Mouse (Mus musculus) hindbrain, embryonic 16.5 days (tissue): ENCODE data around the gene Large2. TPM values are rescaled to one million over a fixed set of nuclear protein-coding genes. Genes with fewer than 3 reads are reported as not detected.

Source experiments
- ATAC-seq: fragments of 200-750 bp; cut with Nextera tagmentation; 2 replicates; pipeline ENCODE4 v1.8.0; 2017; ENCODE audit warnings: moderate TSS enrichment, moderate library complexity
- H3K27ac ChIP-seq: fragments of 300-500 bp; sonication (generic); 2 replicates; pipeline ENCODE4 v1.5.1; 2014; ENCODE audit warnings: low read depth, mild to moderate bottlenecking, control low read depth, low read length, moderate library complexity
- H3K27me3 ChIP-seq: fragments of 300-500 bp; sonication (generic); replicated peaks from 2 replicates; pipeline ENCODE4 v1.6.1; 2014; ENCODE audit warnings: low read length; ENCODE audit not compliant: control insufficient read depth, insufficient read depth
- H3K36me3 ChIP-seq: fragments of 300-500 bp; sonication (generic); 2 replicates; pipeline ENCODE4 v1.6.1; 2014; ENCODE audit warnings: mild to moderate bottlenecking, low read length, moderate library complexity, mixed read lengths; ENCODE audit not compliant: control insufficient read depth, insufficient read depth
- H3K4me1 ChIP-seq: fragments of 300-500 bp; sonication (generic); 2 replicates; pipeline ENCODE4 v1.6.1; 2014; ENCODE audit warnings: low read depth, low read length; ENCODE audit not compliant: control insufficient read depth, insufficient read depth
- H3K4me2 ChIP-seq: fragments of 300-500 bp; sonication (generic); 2 replicates; pipeline ENCODE4 v1.6.1; 2014; ENCODE audit warnings: mild to moderate bottlenecking, low read length, control low read depth, moderate library complexity
- H3K4me3 ChIP-seq: fragments of 300-500 bp; sonication (generic); 2 replicates; pipeline ENCODE4 v1.5.1; 2014; ENCODE audit warnings: mild to moderate bottlenecking, low read length, control low read depth, moderate library complexity
- H3K9ac ChIP-seq: fragments of 300-500 bp; sonication (generic); 2 replicates; pipeline ENCODE4 v1.6.1; 2014; ENCODE audit warnings: low read depth, mild to moderate bottlenecking, control low read depth, low read length, moderate library complexity
- H3K9me3 ChIP-seq: fragments of 300-500 bp; sonication (generic); 2 replicates; pipeline ENCODE4 v1.6.1; 2014; ENCODE audit warnings: mild to moderate bottlenecking, low read length, moderate library complexity; ENCODE audit not compliant: control insufficient read depth
- WGBS: fragments of 180-500 bp; shearing (Covaris S2); extraction: QIAGEN DNeasy Blood & Tissue Kit; methylation state at CpG from one replicate; pipeline ENCODE4 v1.1.7; 2014; 5-methylcytosine and 5-hydroxymethylcytosine counted together
- polyA plus RNA-seq: library from polyadenylated mRNA; unstranded; fragments of >200 nt; fragmentation: Nextera tagmentation; extraction: Ambion mirVana; gene quantifications from 2 replicates; pipeline ENCODE4 v1.2.1, GENCODE M21; 2015

Gene Large2
- polyA plus RNA-seq, 1 experiment from 2014 or later, result 1.7 TPM

DNA sequence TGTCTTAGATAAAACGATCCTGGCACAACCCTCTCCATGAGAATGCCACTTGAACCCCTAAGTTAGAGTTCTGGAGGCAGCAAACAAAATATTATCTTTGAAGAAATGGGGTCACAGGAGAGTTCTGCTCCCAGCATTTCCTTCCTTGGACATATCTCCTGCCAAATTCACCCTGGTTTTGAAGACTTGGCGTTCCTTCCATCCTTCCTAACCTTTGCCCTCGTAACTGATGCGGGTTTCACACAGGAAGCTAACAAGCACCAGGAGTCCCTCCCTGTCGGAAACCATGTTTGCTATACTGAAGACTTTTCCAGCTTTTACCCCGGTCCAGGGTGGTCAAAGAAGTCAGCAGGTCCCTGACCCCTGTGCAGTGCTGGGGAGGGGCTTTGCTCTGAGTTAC, 20.4 kb downstream of the Large2 start:
- no peak for ATAC-seq
- Histone ChIP-seq H3K36me3 (peaks cover 17% of the 10 kb centered on the region), H3K27me3 (no peaks in the 10 kb centered on the region), H3K9ac (no peak overlapping the region), H3K4me2 (no peak overlapping the region), H3K27ac (no peak overlapping the region), H3K4me1 (no peaks in the 10 kb centered on the region), H3K4me3 (no peak overlapping the region), H3K9me3 (no peaks in the 10 kb centered on the region)
- 67% methylated on average over 6 of the region's 6 CpGs for WGBS

GRCm38 (mm10) chr2:92353402-92353801, 21.3 kb downstream of the Large2 start:
- Histone ChIP-seq H3K9me3 (no peaks in the 10 kb centered on the region), H3K27ac (no peak overlapping the region), H3K4me2 (no peak overlapping the region), H3K4me1 (no peaks in the 10 kb centered on the region), H3K36me3 (peaks cover 13% of the 10 kb centered on the region), H3K27me3 (no peaks in the 10 kb centered on the region), H3K4me3 (no peak overlapping the region), H3K9ac (no peak overlapping the region)
- 23% methylated on average over 5 of the region's 5 CpGs for WGBS
- no peak for ATAC-seq

GRCm38 (mm10) chr2:92350686-92351085, 24.0 kb downstream of the Large2 start:
- H3K9ac ChIP-seq, result no peak overlapping the region
- no peak overlapping the region for H3K4me3 ChIP-seq
- WGBS, result 83% methylated on average over 5 of the region's 5 CpGs
- no peaks in the 10 kb centered on the region for H3K9me3 ChIP-seq
- no peak overlapping the region for H3K27ac ChIP-seq
- H3K27me3 ChIP-seq, result no peaks in the 10 kb centered on the region
- H3K4me1 ChIP-seq, result no peaks in the 10 kb centered on the region
- no peak for ATAC-seq
- no peak overlapping the region for H3K4me2 ChIP-seq
- peaks cover 13% of the 10 kb centered on the region; the same call in 1 of the 2 replicates for H3K36me3 ChIP-seq

- no peak overlapping the region for H3K9ac ChIP-seq
- WGBS, result 72% methylated on average over 6 of the region's 6 CpGs
- ATAC-seq, result peak; percentile 82
- 0 out of 2 replicates have a peak overlapping the region, but pooled peaks have one; percentile 9 for H3K27ac ChIP-seq
- no peak overlapping the region for H3K4me2 ChIP-seq
- no peaks in the 10 kb centered on the region for H3K27me3 ChIP-seq
- peaks cover 17% of the 10 kb centered on the region for H3K36me3 ChIP-seq
- H3K9me3 ChIP-seq, result no peaks in the 10 kb centered on the region
- no peaks in the 10 kb centered on the region for H3K4me1 ChIP-seq
- no peak overlapping the region for H3K4me3 ChIP-seq
Observed at GRCm38 (mm10) chr2:92349589-92350425, 24.9 kb downstream of the Large2 start.

DNA sequence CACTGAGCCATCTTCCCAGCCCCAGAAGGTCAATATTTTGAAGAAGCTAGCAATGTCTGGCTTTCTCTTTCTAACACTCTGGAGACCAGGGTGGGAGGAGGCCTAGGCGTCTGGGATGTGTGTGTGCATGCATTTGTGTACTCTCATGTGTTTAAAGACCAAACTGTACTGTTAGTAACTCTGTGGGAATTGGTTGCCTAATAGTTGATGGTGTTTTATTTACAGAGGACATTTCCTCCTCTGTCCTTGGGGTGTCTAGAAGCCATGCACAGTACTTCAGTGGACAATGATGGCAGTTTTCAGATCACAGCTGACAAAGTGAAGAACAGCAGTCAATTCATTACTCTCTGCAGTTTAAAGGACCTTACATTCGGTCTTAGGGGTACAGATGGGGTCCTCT, 27.5 kb downstream of the Large2 start:
- Histone ChIP-seq H3K9ac (no peak overlapping the region), H3K36me3 (peaks cover 20% of the 10 kb centered on the region), H3K4me1 (no peaks in the 10 kb centered on the region), H3K27me3 (no peaks in the 10 kb centered on the region), H3K4me3 (no peak overlapping the region), H3K27ac (no peak overlapping the region), H3K9me3 (no peaks in the 10 kb centered on the region), H3K4me2 (no peak overlapping the region)
- WGBS, result 93% methylated on average over 2 of the region's 2 CpGs
- no peak for ATAC-seq

DNA sequence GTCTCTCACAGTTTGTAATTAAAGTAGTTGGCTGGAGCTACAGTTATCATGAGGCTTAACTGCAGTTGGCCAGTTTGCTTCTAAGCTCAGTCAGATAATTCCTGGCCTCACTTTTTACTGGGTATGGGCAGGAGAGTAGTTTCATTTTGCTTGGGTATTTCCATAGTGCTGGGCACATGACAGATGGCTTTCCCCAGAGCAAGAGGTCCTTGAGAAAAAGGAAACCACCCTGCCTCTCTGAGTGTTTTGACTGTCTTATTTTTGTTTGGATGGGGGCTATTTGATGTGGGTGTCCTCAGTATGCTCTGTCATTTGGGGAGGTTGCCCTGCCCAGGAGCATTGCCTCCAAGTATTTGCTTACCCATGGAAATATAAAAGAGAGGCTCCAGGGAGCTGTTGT, 32.3 kb downstream of the Large2 start:
- no peak overlapping the region for H3K4me2 ChIP-seq
- H3K4me3 ChIP-seq, result no peak overlapping the region
- H3K27me3 ChIP-seq, result no peaks in the 10 kb centered on the region
- no peak overlapping the region for H3K9ac ChIP-seq
- no peaks in the 10 kb centered on the region for H3K4me1 ChIP-seq
- no peak overlapping the region for H3K27ac ChIP-seq
- H3K9me3 ChIP-seq, result no peaks in the 10 kb centered on the region
- ATAC-seq, result no peak
- peaks cover 9% of the 10 kb centered on the region; the same call in 1 of the 2 replicates for H3K36me3 ChIP-seq

DNA sequence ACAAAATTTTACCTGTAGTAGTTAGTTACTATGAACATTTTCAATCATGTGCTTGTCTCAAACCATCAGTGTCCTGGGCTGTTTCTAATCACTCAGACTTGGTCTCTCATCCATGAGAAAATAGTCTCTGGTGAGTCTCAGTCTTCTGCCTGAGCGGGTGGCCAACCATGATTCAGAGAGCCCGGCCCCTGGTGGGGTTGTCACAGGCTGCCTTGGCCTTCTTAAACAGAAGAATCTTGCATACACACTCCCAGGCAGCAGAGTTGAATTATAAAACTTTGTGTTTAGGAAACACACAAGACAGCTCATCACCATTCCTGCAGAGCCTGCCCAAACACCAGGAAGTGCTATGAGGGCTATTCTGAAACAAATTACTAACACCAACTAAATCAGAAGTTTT, 42.8 kb downstream of the Large2 start:
- Histone ChIP-seq H3K4me2 (no peak overlapping the region), H3K36me3 (peaks cover 21% of the 10 kb centered on the region), H3K9me3 (no peaks in the 10 kb centered on the region), H3K4me3 (no peak overlapping the region), H3K9ac (no peak overlapping the region), H3K27me3 (no peaks in the 10 kb centered on the region), H3K4me1 (no peaks in the 10 kb centered on the region), H3K27ac (no peak overlapping the region)
- ATAC-seq, result no peak
- 88% methylated on average over 2 of the region's 2 CpGs for WGBS

GRCm38 (mm10) chr2:92331410-92331809, 43.3 kb downstream of the Large2 start:
- 70% methylated on average over 2 of the region's 2 CpGs for WGBS
- Histone ChIP-seq H3K36me3 (peaks cover 23% of the 10 kb centered on the region), H3K4me1 (no peaks in the 10 kb centered on the region), H3K4me2 (no peak overlapping the region), H3K27ac (no peak overlapping the region), H3K27me3 (no peaks in the 10 kb centered on the region), H3K4me3 (no peak overlapping the region), H3K9ac (no peak overlapping the region), H3K9me3 (no peaks in the 10 kb centered on the region)
- no peak for ATAC-seq

GRCm38 (mm10) chr2:92330840-92331239, 43.8 kb downstream of the Large2 start:
- Histone ChIP-seq H3K4me3 (no peak overlapping the region), H3K27ac (no peak overlapping the region), H3K36me3 (peaks cover 23% of the 10 kb centered on the region), H3K9me3 (no peaks in the 10 kb centered on the region), H3K9ac (no peak overlapping the region), H3K4me2 (no peak overlapping the region), H3K27me3 (no peaks in the 10 kb centered on the region), H3K4me1 (no peaks in the 10 kb centered on the region)
- ATAC-seq, result no peak
- 58% methylated on average over 2 of the region's 2 CpGs for WGBS
